Mouse (Mus musculus): ENCODE data around the gene Ccdc136.

DNA sequence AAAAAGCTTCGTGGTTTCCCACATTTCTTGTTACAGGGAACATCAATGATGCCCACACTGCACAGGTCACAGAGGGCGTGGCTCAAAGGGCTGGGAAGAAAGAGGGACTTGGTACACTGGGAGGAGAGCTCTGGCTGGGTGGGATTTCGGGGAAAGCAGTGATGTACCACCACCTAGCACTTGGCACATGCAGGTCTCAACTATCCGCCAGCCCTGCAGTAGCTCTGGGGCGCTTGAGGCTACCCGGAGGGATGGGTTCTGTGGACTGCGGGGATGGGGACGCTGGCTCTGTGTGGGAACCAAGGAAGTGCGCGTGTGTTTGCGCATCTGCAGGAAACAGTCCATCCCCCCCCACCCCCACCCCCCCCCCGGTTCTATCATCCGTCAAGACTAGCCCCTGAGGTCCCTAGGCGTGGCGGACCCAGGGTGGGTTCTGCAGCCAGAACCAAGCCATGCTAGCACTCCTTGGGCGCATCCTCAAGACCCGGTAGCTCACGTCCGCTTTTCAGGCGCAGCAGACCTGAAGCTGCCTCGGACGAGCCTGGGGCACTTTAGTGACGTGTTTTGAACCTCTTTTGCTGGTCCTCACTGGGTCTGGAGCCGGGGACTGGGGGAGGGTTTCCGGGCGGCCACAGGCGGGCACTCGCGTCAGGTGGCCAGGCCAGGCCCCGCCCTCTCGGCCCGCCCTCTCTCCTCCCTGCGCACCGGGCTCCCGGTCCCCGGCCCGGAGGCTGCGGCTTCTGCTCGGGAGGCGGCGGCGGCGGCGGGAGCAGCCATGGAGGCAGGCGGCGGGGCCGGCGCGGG is at the start of gene Ccdc136:
- TF ChIP-seq MAFK (IDR thresholded peaks at IDR 0.05; ENCODE audit: insufficient read depth, low read depth, low read length) (no peak), ZNF384 (IDR thresholded peaks at IDR 0.05; ENCODE audit: low read depth, low read length) (no peak), ZC3H11A (IDR thresholded peaks at IDR 0.05; ENCODE audit: borderline replicate concordance, low read depth, low read length) (no peak), HCFC1 (IDR thresholded peaks at IDR 0.05; ENCODE audit: borderline replicate concordance, insufficient read depth, low read length) (no peak; the same call in 1 of the 2 replicates), CHD2 (IDR thresholded peaks at IDR 0.05; ENCODE audit: low read depth, low read length) (no peak)

All from ES-E14 (cell line).